Mouse (Mus musculus) left cerebral cortex, postnatal 36 days (tissue): Measurements from ENCODE around the gene Hist2h4. TPM values are rescaled to one million over a fixed set of nuclear protein-coding genes. Genes with fewer than 3 reads are reported as not detected.
"Not testable (repeated sequence)": the region's sequence is repeated elsewhere in the genome, so short reads cannot be mapped to it uniquely, and the experiment has no call there.

ENCODE experiments used
- DNase-seq, 2 experiments: peaks; one replicate each; pipeline ENCODE4 v3.0.0; 2021 to 2022; ENCODE audit warnings: low spot score in 2 of 2, mixed read lengths in 1 of 2
- intact Hi-C: fragments of 180-260 bp; cut with DNase I; formaldehyde crosslinking; loops from one replicate; pipeline ENCODE4 v1.15.1; 2025
- microRNA-seq: library from miRNA; unstranded; fragments of <30 nt; microRNA quantifications from one replicate; pipeline ENCODE4 v1.2.0, GENCODE M21; 2022
- total RNA-seq, 2 experiments: library from RNA; stranded (reverse); gene quantifications; 2 replicates each; pipeline ENCODE4 v1.2.3; 2021

The Hist2h4 gene
- total RNA-seq, 2 experiments from 2014 or later = 27.9 to 34.6 TPM

DNA sequence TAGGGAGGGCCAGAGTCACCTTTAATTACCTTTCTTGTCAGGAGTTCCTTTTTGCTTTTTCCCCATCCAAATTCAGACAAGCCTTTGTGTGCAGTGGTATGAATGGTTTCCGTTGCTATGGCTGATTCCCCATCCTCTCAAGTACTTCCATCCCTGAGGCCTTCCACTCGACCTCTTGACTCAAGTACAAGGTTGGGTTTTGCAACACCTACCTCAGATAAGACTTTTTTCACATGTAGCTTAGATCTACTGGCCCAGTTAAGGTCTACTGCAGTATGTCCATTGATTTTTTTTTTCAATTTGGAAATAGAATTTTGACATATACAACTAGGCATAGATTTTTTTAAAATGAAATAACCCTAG lies 31.4 kb downstream of the Hist2h4 start:
- no peak for DNase-seq
- intact Hi-C loops = no loop called here

- no peak for DNase-seq
- intact Hi-C loops = no loop called here
Observed at GRCm38 (mm10) chr3:96230910-96231757, 32.0 kb downstream of the Hist2h4 start.

- no peak for DNase-seq
- intact Hi-C loops = no loop called here
Observed at GRCm38 (mm10) chr3:96230404-96230803, 32.7 kb downstream of the Hist2h4 start.

DNA sequence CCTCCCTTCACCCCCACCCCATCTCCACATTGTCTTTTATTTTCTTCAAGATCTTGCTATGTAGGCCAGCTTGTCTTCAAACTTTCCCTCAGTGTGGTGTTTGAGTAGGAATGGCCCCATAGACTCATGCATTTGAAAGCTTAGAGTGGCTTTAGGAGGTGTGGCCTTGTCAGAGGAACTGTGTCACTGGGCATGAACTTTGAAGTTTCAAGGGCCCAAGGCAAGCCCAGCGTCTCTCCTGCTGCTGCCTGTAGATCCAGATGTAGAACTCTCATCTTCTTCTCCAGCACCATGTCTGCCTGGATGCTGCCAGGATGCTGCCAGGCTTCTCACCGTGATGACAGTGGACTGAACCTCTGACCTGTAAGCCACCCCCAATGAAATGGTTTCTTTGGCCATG lies 34.3 kb downstream of the Hist2h4 start:
- intact Hi-C loops = no loop called here
- DNase-seq = no peak

- DNase-seq = no peak
- intact Hi-C loops = no loop called here
Observed at GRCm38 (mm10) chr3:96226695-96227648, 36.1 kb downstream of the Hist2h4 start.

DNA sequence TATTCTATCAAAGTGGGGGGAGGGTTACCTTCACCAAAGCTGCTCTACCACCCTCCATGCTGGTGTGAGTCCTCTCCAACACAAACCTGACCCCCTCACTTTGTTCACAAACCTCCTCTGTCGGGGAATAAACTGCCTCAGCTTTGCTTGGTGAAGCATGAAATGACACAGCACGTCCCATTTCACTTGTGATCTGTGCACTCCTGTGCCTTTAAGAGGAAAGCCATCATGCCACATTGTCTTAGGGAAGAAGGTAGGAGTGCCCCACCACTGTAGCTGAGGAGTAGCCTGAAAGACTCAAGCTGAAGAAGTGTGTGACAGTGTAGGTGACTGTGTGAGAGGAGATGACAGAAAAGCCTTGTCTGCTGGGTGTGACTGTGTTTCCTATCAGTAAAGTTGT lies 37.7 kb downstream of the Hist2h4 start:
- no peak for DNase-seq
- intact Hi-C loops = no loop called here

DNA sequence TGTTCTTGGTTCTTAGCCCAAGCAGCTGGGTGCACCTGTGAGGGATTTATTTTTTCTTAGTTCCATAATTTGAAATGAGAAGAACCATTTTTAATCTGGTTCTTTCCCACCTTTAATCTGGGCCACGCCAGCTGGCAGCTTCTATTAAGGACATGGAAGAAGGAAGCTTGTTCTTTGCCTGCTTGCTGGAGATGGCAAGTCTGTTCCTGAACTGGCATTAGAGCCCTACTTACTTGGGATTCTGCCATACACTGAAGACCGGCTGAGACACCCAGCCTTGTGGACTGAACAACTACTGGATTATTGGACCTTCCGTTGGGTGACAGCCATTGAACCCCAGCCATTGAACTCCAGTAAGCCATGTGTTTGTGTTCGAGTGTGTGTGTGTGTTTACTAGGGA lies 40.3 kb downstream of the Hist2h4 start:
- intact Hi-C loops = no loop called here
- no peak for DNase-seq

GRCm38 (mm10) chr3:96221640-96222038 lies 41.5 kb downstream of the Hist2h4 start:
- DNase-seq = no peak
- intact Hi-C loops = loop anchor here (2.0 kb wide), 2 partner anchors 23 to 41 kb away; partner anchors contain the start of genes Hist2h2aa1 and Hist2h4

- DNase-seq = peak; percentile 83 to 87
- intact Hi-C loops = loop anchor here (2.0 kb wide), 2 partner anchors 24 to 42 kb away; partner anchors contain the start of genes Hist2h2aa1 and Hist2h4
Observed at GRCm38 (mm10) chr3:96220765-96221639, 42.1 kb downstream of the Hist2h4 start, which contains the start of the genes Hist2h2ac and Hist2h2be. Hist2h2ac (minus strand) TSS chr3:96220880. Hist2h2be (plus strand) TSS chr3:96221119.

DNA sequence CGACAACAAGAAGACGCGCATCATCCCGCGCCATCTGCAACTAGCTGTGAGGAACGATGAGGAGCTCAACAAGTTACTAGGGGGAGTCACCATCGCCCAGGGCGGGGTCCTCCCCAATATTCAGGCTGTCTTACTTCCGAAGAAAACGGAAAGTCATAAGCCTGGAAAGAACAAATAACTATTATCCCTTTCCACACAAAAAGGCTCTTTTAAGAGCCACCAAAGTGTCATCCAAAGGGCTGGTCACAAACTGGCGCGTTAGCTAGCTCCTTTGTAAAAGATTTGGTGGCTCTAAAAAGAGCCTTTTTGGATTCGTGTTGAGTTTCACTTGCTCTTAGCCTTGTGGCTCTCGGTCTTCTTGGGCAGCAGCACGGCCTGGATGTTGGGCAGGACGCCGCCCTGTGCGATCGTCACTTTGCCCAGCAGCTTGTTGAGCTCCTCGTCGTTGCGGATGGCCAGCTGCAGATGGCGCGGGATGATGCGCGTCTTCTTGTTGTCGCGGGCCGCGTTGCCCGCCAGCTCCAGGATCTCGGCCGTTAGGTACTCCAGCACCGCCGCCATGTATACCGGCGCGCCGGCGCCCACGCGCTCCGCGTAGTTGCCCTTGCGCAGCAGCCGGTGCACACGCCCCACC lies 42.9 kb downstream of the Hist2h4 start:
- intact Hi-C loops = loop anchor here (2.0 kb wide), 2 partner anchors 25 to 43 kb away; partner anchors contain the start of genes Hist2h2aa1 and Hist2h4
- not testable (repeated sequence) for DNase-seq

- intact Hi-C loops = loop anchor here (2.0 to 5.0 kb wide), 3 partner anchors 25 to 152 kb away; partner anchors contain the start of genes Hist2h2aa1 and Hist2h4
Observed at GRCm38 (mm10) chr3:96219661-96220130, 43.4 kb downstream of the Hist2h4 start, which contains the start of the genes Bola1 and Hist2h2ab. Bola1 (minus strand) TSS chr3:96219709. Hist2h2ab (plus strand) TSS chr3:96219865.

DNA sequence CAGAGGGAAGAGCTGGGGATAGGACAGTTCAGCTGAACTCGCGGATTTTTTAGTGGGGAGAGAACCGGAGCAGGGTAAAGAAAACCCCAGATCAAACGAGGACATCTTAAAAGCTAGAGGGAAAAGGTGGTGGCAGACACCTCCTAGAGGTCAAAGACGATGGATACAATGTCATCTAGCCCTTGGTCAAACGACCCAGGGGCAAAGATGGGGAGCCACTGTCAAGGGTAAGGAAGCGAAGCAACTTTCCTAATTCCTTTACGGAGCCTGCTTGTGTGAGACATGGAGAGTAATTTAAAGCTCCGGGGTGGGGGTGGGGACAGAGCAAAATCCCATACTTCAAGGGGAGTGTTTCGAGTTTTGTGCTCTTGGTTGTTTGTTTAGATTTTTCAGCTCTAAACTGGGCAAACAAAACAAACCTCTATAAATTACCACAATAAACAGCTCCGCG lies 43.9 kb downstream of the Hist2h4 start:
- DNase-seq = peak; percentile 23 to 32
- intact Hi-C loops = loop anchor here (5.0 kb wide), 1 partner anchor 152 kb away; no protein-coding TSS in a partner anchor

More at GRCm38 (mm10) chr3:96219661-96220130, 43.4 kb downstream of the Hist2h4 start, which contains the start of the genes Bola1 and Hist2h2ab:
- DNase-seq = peak; percentile 84 to 86

Small RNAs within 50 kb of the gene (microRNA-seq; reads per million reads assigned to microRNA genes)
- gene Gm44492 (not detected), gene Gm47311 (not detected), gene Gm47313 (not detected)

Other genes with a start within 250 kb of the Hist2h4 start
- 10 to 100 TPM; 40.5 to 42.1 TPM for gene Vps45, start 204.8 kb downstream of the Hist2h4 start, total RNA-seq
- gene Otud7b, start 158.8 kb downstream of the Hist2h4 start, total RNA-seq = 10 to 100 TPM; 28.8 to 32.0 TPM
- 1 to 10 TPM; 5.7 to 6.7 TPM for gene Mtmr11, start 101.3 kb downstream of the Hist2h4 start, total RNA-seq
- 10 to 100 TPM; 40.7 to 42.9 TPM for gene Sf3b4, start 91.0 kb downstream of the Hist2h4 start, total RNA-seq
- 100 to 1,000 TPM; 399 to 446 TPM for gene Sv2a, start 82.2 kb downstream of the Hist2h4 start, total RNA-seq
- 10 to 100 TPM; 13.3 to 19.4 TPM for gene Bola1, start 43.6 kb downstream of the Hist2h4 start, total RNA-seq
- gene Hist2h2ab, start 43.4 kb downstream of the Hist2h4 start, total RNA-seq = 10 to 100 TPM in 1 of 2 experiments, 1 to 10 TPM in 1; 10.0 to 11.1 TPM
- gene Hist2h2ac, start 42.4 kb downstream of the Hist2h4 start, total RNA-seq = 10 to 100 TPM; 24.2 to 27.9 TPM
- 1 to 10 TPM; 4.8 to 5.1 TPM for gene Hist2h2be, start 42.2 kb downstream of the Hist2h4 start, total RNA-seq
- gene Hist2h3c2, start 24.2 kb downstream of the Hist2h4 start, total RNA-seq = 1 to 10 TPM; 5.9 to 6.1 TPM
- 100 to 1,000 TPM; 204 to 210 TPM for gene Hist2h2aa2, start 23.0 kb downstream of the Hist2h4 start, total RNA-seq
- 10 to 100 TPM in 1 of 2 experiments, 1 to 10 TPM in 1; 6.3 to 10.1 TPM for gene Hist2h2aa1, start 17.8 kb downstream of the Hist2h4 start, total RNA-seq
- not detected for gene Hist2h3c1, start 16.6 kb downstream of the Hist2h4 start, total RNA-seq
- gene Hist2h3b, start 5.3 kb upstream of the Hist2h4 start, total RNA-seq = 10 to 100 TPM; 60.7 to 62.3 TPM
- gene Hist2h2bb, start 6.4 kb upstream of the Hist2h4 start, total RNA-seq = 100 to 1,000 TPM; 148 to 154 TPM
- gene Fcgr1, start 30.7 kb upstream of the Hist2h4 start, total RNA-seq = 1 to 10 TPM; 2.1 to 2.2 TPM
- gene BC107364, start 189.0 kb upstream of the Hist2h4 start, total RNA-seq = not detected